Comparison of ENCODE assay signal across 27 mouse cellular contexts in genomic region chr7:102415841-102416240, GRCm38 (mm10). TPM values are rescaled to one million over a fixed set of nuclear protein-coding genes. Genes with fewer than 3 reads are reported as not detected.
A peak's percentile ranks its signal among the peaks of the same experiment; 100 is the strongest.
DNase-seq lines count a peak whose midpoint lies in the region; ATAC-seq and TF ChIP-seq lines count a peak whose summit lies in the region.
"Had no signal": no experiment of that assay in that cellular context is flagged by ENCODE, and none has a peak within 500 bp of the region (broad histone marks: within the 10 kb centered on the region; RNA-seq: fewer than 3 reads in every experiment).

No protein-coding gene starts in this region.

- H3K9ac ChIP-seq in ES-E14 (ENCODE audit: insufficient read depth, low read depth, low read length, poor library complexity, severe bottlenecking), result no peak overlapping the region
- H3K9ac ChIP-seq in midbrain, embryonic 14.5 days (replicated peaks; ENCODE audit: low read length), result no peak overlapping the region
- no peak overlapping the region for H3K9ac ChIP-seq in hindbrain, embryonic 12.5 days
- H3K9ac ChIP-seq: forebrain, embryonic 13.5 days; forebrain, postnatal 0 days; heart, embryonic 15.5 days; hindbrain, embryonic 14.5 days had no signal

- H3K36me3 ChIP-seq in ES-E14 (ENCODE audit: control insufficient read depth, insufficient read depth, low read length, poor library complexity, severe bottlenecking), result no peaks in the 10 kb centered on the region
- no peaks in the 10 kb centered on the region for H3K36me3 ChIP-seq in midbrain, embryonic 14.5 days (ENCODE audit: control insufficient read depth, insufficient read depth, low read length)
- H3K36me3 ChIP-seq in hindbrain, embryonic 12.5 days, result no peaks in the 10 kb centered on the region
- H3K36me3 ChIP-seq: forebrain, embryonic 10.5 days; heart, embryonic 15.5 days; hindbrain, embryonic 10.5 days had no signal

- WGBS in midbrain, embryonic 14.5 days, result 47% methylated on average over 6 of the region's 6 CpGs
- WGBS in hindbrain, embryonic 12.5 days, result 45% methylated on average over 6 of the region's 6 CpGs

- in situ Hi-C loops in ES-E14 (cut with MboI; ENCODE audit: low sequenced_read_pairs in 2 of 2, unreplicated experiment in 2 of 2), result no loop called here

- no peaks in the 10 kb centered on the region for H3K9me3 ChIP-seq in ES-E14 (ENCODE audit: control insufficient read depth, insufficient read depth, low read depth, low read length)
- H3K9me3 ChIP-seq in midbrain, embryonic 14.5 days (ENCODE audit: control insufficient read depth, low read length), result no peaks in the 10 kb centered on the region
- no peaks in the 10 kb centered on the region for H3K9me3 ChIP-seq in hindbrain, embryonic 12.5 days (replicated peaks)
- H3K9me3 ChIP-seq: forebrain, embryonic 10.5 days; forebrain, embryonic 13.5 days; G1E; heart, embryonic 15.5 days; hindbrain, embryonic 10.5 days had no signal

- no peak overlapping the region for H3K4me3 ChIP-seq in ES-E14 (ENCODE audit: insufficient read depth in 1 of 2, low read depth in 1 of 2, low read length in 2 of 2, poor library complexity in 1 of 2, severe bottlenecking in 1 of 2)
- no peak overlapping the region for H3K4me3 ChIP-seq in midbrain, embryonic 14.5 days (replicated peaks; ENCODE audit: low read depth, low read length)
- H3K4me3 ChIP-seq in hindbrain, embryonic 12.5 days, result no peak overlapping the region
- H3K4me3 ChIP-seq: forebrain, embryonic 10.5 days; forebrain, embryonic 13.5 days; heart, embryonic 15.5 days; hindbrain, embryonic 10.5 days had no signal

- no peak overlapping the region for H3K4me2 ChIP-seq in midbrain, embryonic 14.5 days (ENCODE audit: low read length)
- no peak overlapping the region for H3K4me2 ChIP-seq in hindbrain, embryonic 12.5 days (replicated peaks)
- H3K4me2 ChIP-seq: forebrain, embryonic 13.5 days; heart, embryonic 11.5 days; heart, embryonic 15.5 days; hindbrain, embryonic 14.5 days had no signal

- DNase-seq in ES-CJ7 (ENCODE audit: low read depth, low spot score), result peak; percentile 89
- DNase-seq in ES-E14 (ENCODE audit: low read depth, low spot score), result peak; percentile 66
- DNase-seq in ZHBTc4 (ENCODE audit: low read depth, low spot score), result peak; percentile 89
- no peak for DNase-seq in testis, postnatal 14 days (ENCODE audit: low spot score)
- no peak for DNase-seq in midbrain, embryonic 14.5 days
- DNase-seq: adrenal gland, postnatal 10 days; adrenal gland, postnatal 36 days; cerebellum, adult 18-20 months; cerebellum, adult 9-10 months; cerebellum, postnatal 14 days; forebrain, postnatal 0 days; gastrocnemius, postnatal 36 days; heart, postnatal 10 days; heart, postnatal 36 days had no signal

- no peak for ATAC-seq in midbrain, embryonic 14.5 days (ENCODE audit: low FRiP score, low TSS enrichment)
- no peak for ATAC-seq in hindbrain, embryonic 12.5 days (ENCODE audit: low FRiP score)
- ATAC-seq: CD4-positive, CD25-positive, alpha-beta regulatory T cell, adult 4 months; forebrain, embryonic 13.5 days; forebrain, postnatal 0 days; hindbrain, postnatal 0 days; inflammation-experienced regulatory T-cells, adult 6 months; intestine, embryonic 16.5 days; Patski had no signal

- H3K27me3 ChIP-seq in midbrain, embryonic 14.5 days (ENCODE audit: control insufficient read depth, insufficient read depth, low read length), result no peaks in the 10 kb centered on the region
- H3K27me3 ChIP-seq in hindbrain, embryonic 12.5 days, result no peaks in the 10 kb centered on the region
- H3K27me3 ChIP-seq: forebrain, embryonic 13.5 days; heart, embryonic 15.5 days; Patski had no signal

- H3K4me1 ChIP-seq in ES-E14 (ENCODE audit: control insufficient read depth in 2 of 2, insufficient read depth in 2 of 2, low read length in 2 of 2, poor library complexity in 1 of 2), result peaks cover 3 to 5% of the 10 kb centered on the region in 2 experiments; a peak in 2 of 4 replicates
- H3K4me1 ChIP-seq in midbrain, embryonic 14.5 days (ENCODE audit: control insufficient read depth, insufficient read depth, low read length), result no peaks in the 10 kb centered on the region
- H3K4me1 ChIP-seq in hindbrain, embryonic 12.5 days, result no peaks in the 10 kb centered on the region
- H3K4me1 ChIP-seq: forebrain, embryonic 13.5 days; heart, embryonic 15.5 days; hindbrain, embryonic 10.5 days had no signal

- no peak overlapping the region for H3K27ac ChIP-seq in ES-E14 (ENCODE audit: insufficient read depth, low read depth, low read length, poor library complexity, severe bottlenecking)
- H3K27ac ChIP-seq in midbrain, embryonic 14.5 days (replicated peaks; ENCODE audit: low read depth, low read length), result no peak overlapping the region
- no peak overlapping the region for H3K27ac ChIP-seq in hindbrain, embryonic 12.5 days
- H3K27ac ChIP-seq: forebrain, embryonic 10.5 days; forebrain, embryonic 13.5 days; heart, embryonic 15.5 days; hindbrain, embryonic 10.5 days; hindbrain, embryonic 14.5 days; hindbrain, postnatal 0 days had no signal

TF ChIP-seq in ES-E14, 5 proteins besides CTCF, POLR2A, EP300 and RAD21:
- TF ChIP-seq HCFC1 (IDR thresholded peaks at IDR 0.05; ENCODE audit: borderline replicate concordance, insufficient read depth, low read length) (no peak), MAFK (IDR thresholded peaks at IDR 0.05; ENCODE audit: insufficient read depth, low read depth, low read length) (no peak), ZC3H11A (IDR thresholded peaks at IDR 0.05; ENCODE audit: borderline replicate concordance, low read depth, low read length) (no peak), CHD2 (IDR thresholded peaks at IDR 0.05; ENCODE audit: low read depth, low read length) (0 out of 2 replicates have a peak, but pooled peaks have one; percentile 49), ZNF384 (IDR thresholded peaks at IDR 0.05; ENCODE audit: low read depth, low read length) (no peak)

RNA-seq across cellular contexts. Expression of gene Rrm1, which starts 25.7 kb away (rescaled TPM):
- 92.8 and 109 TPM in 2 replicates for total RNA-seq in ES-E14 (2012; rRNA removed)
- 36.2 and 65.9 TPM in 2 replicates for polyA plus RNA-seq in midbrain, embryonic 14.5 days (2014; fragmentation: Nextera tagmentation; extraction: Ambion mirVana)
- 114 and 116 TPM in 2 replicates for polyA plus RNA-seq in hindbrain, embryonic 12.5 days (2016; fragmentation: Nextera tagmentation; extraction: Ambion mirVana)

Comparison
In these comparisons a context has a peak if more than half of its experiments do, and no peak if none do; other contexts are left out.
1. DNase-seq: peak in ES-CJ7 (single experiment), ES-E14 (single experiment) and ZHBTc4 (single experiment); none in testis, postnatal 14 days (single experiment) and midbrain, embryonic 14.5 days (single experiment).